Mouse (Mus musculus) heart, postnatal 0 days (tissue): Measurements from ENCODE around the gene Filip1l.

Experiments used
- CTCF ChIP-seq: IDR thresholded peaks from 2 replicates; pipeline ENCODE4 v1.5.1; 2016; ENCODE audit warnings: antibody characterized with exemption, control low read depth, low read depth
- EP300 ChIP-seq: IDR thresholded peaks from 2 replicates; pipeline ENCODE4 v1.6.1; 2016; ENCODE audit warnings: antibody characterized with exemption, low read depth

DNA sequence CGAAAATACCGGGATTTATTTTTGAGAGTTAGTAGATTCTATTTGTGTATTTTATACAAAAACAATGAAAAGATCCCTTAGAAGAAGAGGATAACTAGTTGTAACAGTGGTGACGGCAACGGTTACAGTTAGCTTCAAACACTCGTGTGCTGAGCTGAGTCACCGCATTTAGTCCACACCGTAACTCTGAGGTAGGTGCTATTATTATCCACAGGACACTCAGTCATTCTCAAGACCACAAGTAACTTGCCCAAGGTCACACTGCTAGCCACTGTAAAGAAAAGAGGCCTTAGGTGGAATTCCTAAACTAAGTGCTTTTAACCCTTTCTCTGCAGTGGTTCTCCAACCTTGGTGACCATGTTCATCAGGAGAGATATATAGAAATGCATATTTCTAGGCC, 174.0 kb downstream of the Filip1l start:
- no peak for TF ChIP-seq CTCF
- no peak; the same call in 1 of the 2 replicates for TF ChIP-seq EP300
